ENCODE assay signal across 11 mouse cellular contexts in genomic region chr10:13431641-13432540, GRCm38 (mm10). TPM values are rescaled to one million over a fixed set of nuclear protein-coding genes. Genes with fewer than 3 reads are reported as not detected.
DNase-seq lines count a peak whose midpoint lies in the region; ATAC-seq and TF ChIP-seq lines count a peak whose summit lies in the region.
"Had no signal": no experiment of that assay in that cellular context is flagged by ENCODE, and none has a peak within 500 bp of the region (broad histone marks: within the 10 kb centered on the region; RNA-seq: fewer than 3 reads in every experiment).

No protein-coding gene starts in this region.

- no peaks in the 10 kb centered on the region for H3K9me3 ChIP-seq in forebrain, embryonic 12.5 days
- no peaks in the 10 kb centered on the region for H3K9me3 ChIP-seq in forebrain, embryonic 15.5 days
- H3K9me3 ChIP-seq in liver, embryonic 12.5 days (replicated peaks) = no peaks in the 10 kb centered on the region
- no peaks in the 10 kb centered on the region for H3K9me3 ChIP-seq in liver, postnatal 0 days (ENCODE audit: low read length)
- no peaks in the 10 kb centered on the region for H3K9me3 ChIP-seq in embryonic facial prominence, embryonic 10.5 days
- no peaks in the 10 kb centered on the region for H3K9me3 ChIP-seq in limb, embryonic 13.5 days

- no peaks in the 10 kb centered on the region for H3K36me3 ChIP-seq in forebrain, embryonic 12.5 days (replicated peaks)
- no peaks in the 10 kb centered on the region for H3K36me3 ChIP-seq in forebrain, embryonic 15.5 days
- no peaks in the 10 kb centered on the region for H3K36me3 ChIP-seq in liver, embryonic 12.5 days
- no peaks in the 10 kb centered on the region for H3K36me3 ChIP-seq in liver, postnatal 0 days (replicated peaks; ENCODE audit: insufficient read depth, low read length)
- no peaks in the 10 kb centered on the region for H3K36me3 ChIP-seq in embryonic facial prominence, embryonic 10.5 days (replicated peaks)
- no peaks in the 10 kb centered on the region for H3K36me3 ChIP-seq in limb, embryonic 13.5 days

- no peak for DNase-seq in liver, postnatal 0 days
- no peak for DNase-seq in embryonic facial prominence, embryonic 10.5 days (ENCODE audit: low spot score)
- DNase-seq in right cerebral cortex, adult 18-20 months = no peak
- DNase-seq: cerebellum, postnatal 36 days had no signal

- no peak for ATAC-seq in forebrain, embryonic 12.5 days (ENCODE audit: low FRiP score)
- no peak for ATAC-seq in forebrain, embryonic 15.5 days (replicated peaks)
- ATAC-seq in liver, embryonic 12.5 days = no peak
- no peak for ATAC-seq in liver, postnatal 0 days
- no peak for ATAC-seq in limb, embryonic 13.5 days (ENCODE audit: low FRiP score, low read depth)
- no peak for ATAC-seq in erythroid progenitor cell, adult 5-6 weeks (replicated peaks; ENCODE audit: low FRiP score, poor library complexity, severe bottlenecking)
- ATAC-seq: intestine, postnatal 0 days had no signal

- TF ChIP-seq CTCF in liver, postnatal 0 days (IDR thresholded peaks at IDR 0.05; ENCODE audit: low read depth) = no peak

- H3K4me2 ChIP-seq in forebrain, embryonic 12.5 days = no peak overlapping the region
- no peak overlapping the region for H3K4me2 ChIP-seq in forebrain, embryonic 15.5 days (replicated peaks)
- H3K4me2 ChIP-seq in liver, embryonic 12.5 days = no peak overlapping the region
- no peak overlapping the region for H3K4me2 ChIP-seq in liver, postnatal 0 days (ENCODE audit: low read depth, low read length)
- H3K4me2 ChIP-seq in limb, embryonic 13.5 days (replicated peaks) = no peak overlapping the region

- peaks cover 29% of the 10 kb centered on the region for H3K4me1 ChIP-seq in forebrain, embryonic 12.5 days
- H3K4me1 ChIP-seq in forebrain, embryonic 15.5 days = peaks cover 17% of the 10 kb centered on the region
- H3K4me1 ChIP-seq in liver, embryonic 12.5 days = no peaks in the 10 kb centered on the region
- H3K4me1 ChIP-seq in liver, postnatal 0 days (ENCODE audit: insufficient read depth) = no peaks in the 10 kb centered on the region
- H3K4me1 ChIP-seq in embryonic facial prominence, embryonic 10.5 days = peaks cover 38% of the 10 kb centered on the region
- H3K4me1 ChIP-seq in limb, embryonic 13.5 days = peaks cover 28% of the 10 kb centered on the region

- 16% methylated on average over 8 of the region's 8 CpGs for WGBS in forebrain, embryonic 12.5 days
- WGBS in forebrain, embryonic 15.5 days = 15% methylated on average over 8 of the region's 8 CpGs
- WGBS in liver, embryonic 12.5 days (ENCODE audit: insufficient replicate concordance) = 46% methylated on average over 8 of the region's 8 CpGs
- WGBS in liver, postnatal 0 days (ENCODE audit: insufficient replicate concordance) = 36% methylated on average over 8 of the region's 8 CpGs
- 31% methylated on average over 8 of the region's 8 CpGs for WGBS in embryonic facial prominence, embryonic 10.5 days
- 26% methylated on average over 8 of the region's 8 CpGs for WGBS in limb, embryonic 13.5 days

- H3K9ac ChIP-seq in forebrain, embryonic 12.5 days = no peak overlapping the region
- H3K9ac ChIP-seq in forebrain, embryonic 15.5 days (replicated peaks) = no peak overlapping the region
- H3K9ac ChIP-seq in liver, embryonic 12.5 days = no peak overlapping the region; the same call in 1 of the 2 replicates
- H3K9ac ChIP-seq in liver, postnatal 0 days (replicated peaks) = no peak overlapping the region
- H3K9ac ChIP-seq in limb, embryonic 13.5 days = no peak overlapping the region

- TF ChIP-seq EP300 in liver, postnatal 0 days (IDR thresholded peaks at IDR 0.05; ENCODE audit: low read depth) = no peak

- H3K27me3 ChIP-seq in forebrain, embryonic 12.5 days = peaks cover 11% of the 10 kb centered on the region; the same call in 1 of the 2 replicates
- H3K27me3 ChIP-seq in forebrain, embryonic 15.5 days = no peaks in the 10 kb centered on the region
- no peaks in the 10 kb centered on the region for H3K27me3 ChIP-seq in liver, embryonic 12.5 days (replicated peaks)
- no peaks in the 10 kb centered on the region for H3K27me3 ChIP-seq in liver, postnatal 0 days (ENCODE audit: insufficient read depth, low read length)
- H3K27me3 ChIP-seq in embryonic facial prominence, embryonic 10.5 days (replicated peaks; ENCODE audit: low read depth, poor library complexity, severe bottlenecking) = no peaks in the 10 kb centered on the region
- H3K27me3 ChIP-seq in limb, embryonic 13.5 days = no peaks in the 10 kb centered on the region

- H3K4me3 ChIP-seq in forebrain, embryonic 12.5 days (replicated peaks) = no peak overlapping the region
- no peak overlapping the region for H3K4me3 ChIP-seq in forebrain, embryonic 15.5 days
- no peak overlapping the region for H3K4me3 ChIP-seq in liver, embryonic 12.5 days
- H3K4me3 ChIP-seq in liver, postnatal 0 days (ENCODE audit: low read depth, low read length) = no peak overlapping the region
- H3K4me3 ChIP-seq in embryonic facial prominence, embryonic 10.5 days = no peak overlapping the region
- no peak overlapping the region for H3K4me3 ChIP-seq in limb, embryonic 13.5 days

- peak overlapping the region; percentile 57 for H3K27ac ChIP-seq in forebrain, embryonic 12.5 days
- no peak overlapping the region for H3K27ac ChIP-seq in forebrain, embryonic 15.5 days (replicated peaks)
- 0 out of 2 replicates have a peak overlapping the region, but pooled peaks have one; percentile 21 for H3K27ac ChIP-seq in liver, embryonic 12.5 days
- H3K27ac ChIP-seq in liver, postnatal 0 days (ENCODE audit: low read depth) = no peak overlapping the region
- peak overlapping the region; percentile 78 for H3K27ac ChIP-seq in embryonic facial prominence, embryonic 10.5 days (replicated peaks)
- peak overlapping the region; percentile 28; the same call in 1 of the 2 replicates for H3K27ac ChIP-seq in limb, embryonic 13.5 days

RNA-seq across cellular contexts. Expression of gene Phactr2, which starts 42.3 kb away (rescaled TPM):
- 12.4 TPM in 2 replicates for polyA plus RNA-seq in forebrain, embryonic 12.5 days (2016; fragmentation: Nextera tagmentation; extraction: Ambion mirVana)
- 8.4 TPM in 2 replicates for polyA plus RNA-seq in forebrain, embryonic 15.5 days (2015; fragmentation: Nextera tagmentation; extraction: Ambion mirVana)
- polyA plus RNA-seq in liver, embryonic 12.5 days (2016; fragmentation: Nextera tagmentation; extraction: Ambion mirVana) = 9.8 and 10.4 TPM in 2 replicates
- polyA plus RNA-seq in liver, postnatal 0 days (2015; fragmentation: Nextera tagmentation; extraction: Ambion mirVana) = 4.9 and 5.4 TPM in 2 replicates
- polyA plus RNA-seq in embryonic facial prominence, embryonic 10.5 days (2016; fragmentation: Nextera tagmentation; extraction: Ambion mirVana) = 16.8 and 18.3 TPM in 2 replicates
- polyA plus RNA-seq in limb, embryonic 13.5 days (2015; fragmentation: Nextera tagmentation; extraction: Ambion mirVana) = 26.8 and 29.3 TPM in 2 replicates
- total RNA-seq in erythroid progenitor cell, adult 5-6 weeks (2015; ENCODE audit: low replicate concordance) = 5.0 and 6.1 TPM in 2 replicates
- 3.6 and 6.9 TPM in 2 replicates for total RNA-seq in erythroid progenitor cell, adult 5-6 weeks (2017; ENCODE audit: low replicate concordance)
- total RNA-seq: MEL had no signal

Comparison
In these comparisons a context has a peak if more than half of its experiments do, and no peak if none do; other contexts are left out.
1. H3K27ac ChIP-seq: peak in forebrain, embryonic 12.5 days (single experiment), liver, embryonic 12.5 days (single experiment), embryonic facial prominence, embryonic 10.5 days (single experiment) and limb, embryonic 13.5 days (single experiment); none in forebrain, embryonic 15.5 days (single experiment) and liver, postnatal 0 days (single experiment).